Mouse (Mus musculus) heart, embryonic 11.5 days (tissue): ENCODE data around the gene Gnaq. TPM values are rescaled to one million over a fixed set of nuclear protein-coding genes. Genes with fewer than 3 reads are reported as not detected.
A peak's percentile ranks its signal among the peaks of the same experiment; 100 is the strongest.

ENCODE experiments used
- ATAC-seq: fragments of 200-750 bp; cut with Nextera tagmentation; replicated peaks from 2 replicates; pipeline ENCODE4 v1.8.0; 2017; ENCODE audit warnings: moderate library complexity; ENCODE audit not compliant: insufficient number of reproducible peaks, low FRiP score, low TSS enrichment
- H3K27ac ChIP-seq: fragments of 300-500 bp; sonication (generic); 2 replicates; pipeline ENCODE4 v1.5.1; 2014; ENCODE audit warnings: mild to moderate bottlenecking, low read depth, low read length
- H3K27me3 ChIP-seq: fragments of 300-500 bp; sonication (generic); 2 replicates; pipeline ENCODE4 v1.6.1; 2014; ENCODE audit warnings: mild to moderate bottlenecking, low read length, mixed read lengths; ENCODE audit not compliant: control insufficient read depth, insufficient read depth
- H3K36me3 ChIP-seq: fragments of 300-500 bp; sonication (generic); 2 replicates; pipeline ENCODE4 v1.6.1; 2014; ENCODE audit warnings: mild to moderate bottlenecking, low read length, moderate library complexity, mixed read lengths; ENCODE audit not compliant: control insufficient read depth, insufficient read depth
- H3K4me1 ChIP-seq: fragments of 300-500 bp; sonication (generic); 2 replicates; pipeline ENCODE4 v1.6.1; 2014; ENCODE audit warnings: low read length; ENCODE audit not compliant: control insufficient read depth, insufficient read depth
- H3K4me2 ChIP-seq: fragments of 300-500 bp; sonication (generic); 2 replicates; pipeline ENCODE4 v1.6.1; 2014; ENCODE audit warnings: mild to moderate bottlenecking, moderate library complexity
- H3K4me3 ChIP-seq: fragments of 300-500 bp; sonication (generic); 2 replicates; pipeline ENCODE4 v1.5.1; 2014; ENCODE audit warnings: low read depth, low read length
- H3K9ac ChIP-seq: fragments of 300-500 bp; sonication (generic); 2 replicates; pipeline ENCODE4 v1.6.1; 2014; ENCODE audit warnings: mild to moderate bottlenecking, low read depth, low read length, moderate library complexity
- H3K9me3 ChIP-seq: fragments of 300-500 bp; sonication (generic); replicated peaks from 2 replicates; pipeline ENCODE4 v1.6.1; 2016; ENCODE audit warnings: low read length; ENCODE audit not compliant: control insufficient read depth
- WGBS: fragments of 180-500 bp; shearing (Covaris S2); extraction: QIAGEN DNeasy Blood & Tissue Kit; methylation state at CpG from one replicate; pipeline ENCODE4 v1.1.7; 2014; ENCODE audit not compliant: insufficient replicate concordance; 5-methylcytosine and 5-hydroxymethylcytosine counted together
- polyA plus RNA-seq: library from polyadenylated mRNA; unstranded; fragments of >200 nt; fragmentation: Nextera tagmentation; extraction: Ambion mirVana; gene quantifications from 2 replicates; pipeline ENCODE4 v1.2.1, GENCODE M21; 2014

Gene Gnaq
- polyA plus RNA-seq, 1 experiment from 2014 or later: 9.2 TPM

GRCm38 (mm10) chr19:16242708-16243107, 110.1 kb downstream of the Gnaq start:
- Histone ChIP-seq H3K9ac (no peak overlapping the region), H3K9me3 (no peaks in the 10 kb centered on the region), H3K4me1 (peaks cover 34% of the 10 kb centered on the region), H3K27ac (no peak overlapping the region), H3K36me3 (no peaks in the 10 kb centered on the region), H3K27me3 (no peaks in the 10 kb centered on the region), H3K4me3 (no peak overlapping the region), H3K4me2 (no peak overlapping the region)
- 25% methylated on average over 3 of the region's 3 CpGs for WGBS
- no peak for ATAC-seq

GRCm38 (mm10) chr19:16249025-16249424, 116.4 kb downstream of the Gnaq start:
- H3K4me1 ChIP-seq: peaks cover 17% of the 10 kb centered on the region
- H3K4me3 ChIP-seq: no peak overlapping the region
- H3K27ac ChIP-seq: no peak overlapping the region
- H3K27me3 ChIP-seq: no peaks in the 10 kb centered on the region
- WGBS: 43% methylated on average over 2 of the region's 2 CpGs
- no peak for ATAC-seq
- no peaks in the 10 kb centered on the region for H3K9me3 ChIP-seq
- H3K36me3 ChIP-seq: no peaks in the 10 kb centered on the region
- no peak overlapping the region for H3K9ac ChIP-seq
- H3K4me2 ChIP-seq: no peak overlapping the region

DNA sequence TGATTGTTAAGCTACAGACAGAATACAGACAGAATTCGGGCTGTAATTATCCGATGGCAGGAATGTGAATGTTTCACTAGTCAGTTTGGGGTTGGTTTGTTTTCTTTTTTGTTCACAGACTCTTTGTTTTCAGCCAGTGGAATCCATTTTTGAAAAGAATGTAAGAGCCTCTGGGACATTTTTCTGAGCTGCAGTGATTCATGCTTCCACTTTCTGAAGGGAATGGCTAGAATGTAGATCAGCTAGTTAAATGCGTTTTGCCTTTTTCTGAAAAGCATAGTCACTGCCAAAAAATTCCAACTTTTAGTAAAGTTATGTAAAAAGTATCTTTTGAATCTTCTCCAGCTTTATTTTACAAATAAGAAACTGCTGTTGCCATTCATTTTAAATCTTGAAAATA, 118.3 kb downstream of the Gnaq start:
- Histone ChIP-seq H3K9me3 (no peaks in the 10 kb centered on the region), H3K4me1 (peaks cover 20% of the 10 kb centered on the region), H3K27me3 (no peaks in the 10 kb centered on the region), H3K9ac (peak overlapping the region; percentile 16; the same call in 1 of the 2 replicates), H3K36me3 (no peaks in the 10 kb centered on the region), H3K4me3 (no peak overlapping the region), H3K27ac (no peak overlapping the region), H3K4me2 (no peak overlapping the region)
- no peak for ATAC-seq
- 70% methylated on average over 3 of the region's 3 CpGs for WGBS

GRCm38 (mm10) chr19:16251819-16252218, 119.2 kb downstream of the Gnaq start:
- WGBS: 58% methylated on average over 5 of the region's 5 CpGs
- H3K4me3 ChIP-seq: no peak overlapping the region
- H3K27me3 ChIP-seq: no peaks in the 10 kb centered on the region
- no peak overlapping the region for H3K27ac ChIP-seq
- H3K4me1 ChIP-seq: peaks cover 20% of the 10 kb centered on the region
- no peaks in the 10 kb centered on the region for H3K36me3 ChIP-seq
- no peak overlapping the region for H3K9ac ChIP-seq
- H3K4me2 ChIP-seq: no peak overlapping the region
- no peaks in the 10 kb centered on the region for H3K9me3 ChIP-seq
- ATAC-seq: no peak

- H3K4me1 ChIP-seq: peaks cover 20% of the 10 kb centered on the region
- H3K4me2 ChIP-seq: no peak overlapping the region
- H3K4me3 ChIP-seq: no peak overlapping the region
- no peaks in the 10 kb centered on the region for H3K9me3 ChIP-seq
- 64% methylated on average over 4 of the region's 4 CpGs for WGBS
- no peaks in the 10 kb centered on the region for H3K27me3 ChIP-seq
- no peak for ATAC-seq
- H3K9ac ChIP-seq: no peak overlapping the region
- H3K36me3 ChIP-seq: no peaks in the 10 kb centered on the region
- H3K27ac ChIP-seq: no peak overlapping the region
Measured at GRCm38 (mm10) chr19:16252696-16253095, 120.1 kb downstream of the Gnaq start.

- no peaks in the 10 kb centered on the region for H3K9me3 ChIP-seq
- H3K4me1 ChIP-seq: peaks cover 26% of the 10 kb centered on the region
- no peak for ATAC-seq
- no peak overlapping the region for H3K27ac ChIP-seq
- no peak overlapping the region for H3K9ac ChIP-seq
- no peak overlapping the region for H3K4me3 ChIP-seq
- H3K27me3 ChIP-seq: no peaks in the 10 kb centered on the region
- no peak overlapping the region for H3K4me2 ChIP-seq
- 50% methylated on average over 1 of the region's 1 CpGs for WGBS
- no peaks in the 10 kb centered on the region for H3K36me3 ChIP-seq
Measured at GRCm38 (mm10) chr19:16254881-16255280, 122.2 kb downstream of the Gnaq start.

DNA sequence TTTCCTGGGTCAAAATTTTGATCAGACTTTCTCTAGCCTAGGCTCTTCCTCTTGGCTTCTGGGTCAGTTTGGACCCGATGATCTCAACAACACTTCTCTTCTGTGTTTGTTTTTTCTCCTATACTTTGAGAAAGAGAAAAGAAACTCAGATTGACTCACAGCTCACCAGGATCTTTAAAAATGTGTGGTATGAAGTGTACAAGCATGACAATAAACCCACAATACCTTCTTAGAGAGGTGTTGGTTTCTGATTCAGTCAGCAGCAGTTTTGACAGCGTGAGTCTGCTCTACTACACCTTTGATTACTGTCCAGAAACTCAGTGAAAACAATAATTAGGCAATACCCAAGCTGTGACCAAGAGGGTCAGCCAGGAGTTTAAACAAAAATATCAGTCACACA, 122.7 kb downstream of the Gnaq start:
- no peak overlapping the region for H3K9ac ChIP-seq
- H3K4me2 ChIP-seq: no peak overlapping the region
- H3K4me1 ChIP-seq: peaks cover 28% of the 10 kb centered on the region
- no peaks in the 10 kb centered on the region for H3K9me3 ChIP-seq
- no peaks in the 10 kb centered on the region for H3K27me3 ChIP-seq
- ATAC-seq: no peak
- H3K4me3 ChIP-seq: no peak overlapping the region
- no peak overlapping the region for H3K27ac ChIP-seq
- 73% methylated on average over 2 of the region's 2 CpGs for WGBS
- no peaks in the 10 kb centered on the region for H3K36me3 ChIP-seq

GRCm38 (mm10) chr19:16258766-16259355, 126.2 kb downstream of the Gnaq start:
- Histone ChIP-seq H3K4me1 (peaks cover 32% of the 10 kb centered on the region), H3K36me3 (no peaks in the 10 kb centered on the region), H3K9me3 (no peaks in the 10 kb centered on the region), H3K27me3 (no peaks in the 10 kb centered on the region), H3K4me3 (no peak overlapping the region), H3K27ac (no peak overlapping the region), H3K4me2 (no peak overlapping the region), H3K9ac (no peak overlapping the region)
- no peak for ATAC-seq

DNA sequence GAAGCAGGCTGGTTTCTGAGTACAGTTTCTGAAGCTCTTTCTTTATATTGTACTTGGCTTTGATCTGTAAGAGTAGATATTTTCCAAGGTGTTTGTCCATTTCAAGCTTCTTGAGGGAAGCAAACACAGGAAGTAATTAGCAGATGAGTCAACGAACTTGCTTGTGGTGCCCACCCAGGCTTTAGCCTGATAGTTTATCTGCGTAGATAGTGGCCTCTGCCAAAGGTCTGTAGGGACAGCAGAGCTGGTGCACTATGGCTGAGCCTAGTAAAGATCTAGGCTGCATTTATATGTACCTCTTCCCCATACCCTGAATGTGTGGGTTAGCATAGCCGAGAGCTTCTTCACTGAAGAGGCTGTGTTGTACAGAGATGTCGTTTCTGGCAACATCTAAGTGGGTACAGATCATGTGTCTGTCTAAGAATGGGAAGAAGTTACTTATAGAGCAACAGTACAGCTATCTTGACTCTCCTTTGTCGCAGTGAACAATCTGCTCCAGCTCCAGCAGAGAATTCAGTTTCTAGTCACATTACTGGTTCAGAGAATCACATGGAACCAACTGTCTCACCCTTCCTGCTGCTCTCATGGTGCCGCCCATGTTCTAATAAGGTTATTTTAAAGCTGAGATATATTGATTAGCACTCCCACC, 127.3 kb downstream of the Gnaq start:
- Histone ChIP-seq H3K4me2 (no peak overlapping the region), H3K9me3 (no peaks in the 10 kb centered on the region), H3K4me3 (no peak overlapping the region), H3K9ac (no peak overlapping the region), H3K27me3 (no peaks in the 10 kb centered on the region), H3K27ac (no peak overlapping the region), H3K36me3 (no peaks in the 10 kb centered on the region), H3K4me1 (peaks cover 31% of the 10 kb centered on the region)
- WGBS: 54% methylated on average over 6 of the region's 6 CpGs
- no peak for ATAC-seq
